Mouse (Mus musculus) intestine, embryonic 16.5 days (tissue): ENCODE measurements at regions not wholly inside any gene's neighbourhood (a gene's known extent, or its start where the extent isn't known, plus 50 kb on each side); places are given as distances from the start of the nearest gene placed in this dataset.

Experiments used
- ATAC-seq: fragments of 200-750 bp; cut with Nextera tagmentation; 2 replicates; pipeline ENCODE4 v1.8.0; 2017; ENCODE audit warnings: moderate TSS enrichment, moderate library complexity
- H3K27ac ChIP-seq: fragments of 300-500 bp; sonication (generic); 2 replicates; pipeline ENCODE4 v1.5.1; 2014; ENCODE audit warnings: mild to moderate bottlenecking, low read length
- H3K27me3 ChIP-seq: fragments of 300-500 bp; sonication (generic); replicated peaks from 2 replicates; pipeline ENCODE4 v1.6.1; 2014; ENCODE audit warnings: low read length, control low read depth, mixed read lengths; ENCODE audit not compliant: control insufficient read depth, insufficient read depth
- H3K36me3 ChIP-seq: fragments of 300-500 bp; sonication (generic); 2 replicates; pipeline ENCODE4 v1.6.1; 2014; ENCODE audit warnings: low read length, control low read depth; ENCODE audit not compliant: control insufficient read depth, insufficient read depth
- H3K4me1 ChIP-seq: fragments of 300-500 bp; sonication (generic); 2 replicates; pipeline ENCODE4 v1.6.1; 2014; ENCODE audit warnings: low read length, control low read depth, mixed read lengths; ENCODE audit not compliant: control insufficient read depth, insufficient read depth
- H3K4me2 ChIP-seq: fragments of 300-500 bp; sonication (generic); 2 replicates; pipeline ENCODE4 v1.6.1; 2014; ENCODE audit warnings: low read depth, low read length, control low read depth
- H3K4me3 ChIP-seq: fragments of 300-500 bp; sonication (generic); 2 replicates; pipeline ENCODE4 v1.5.1; 2014; ENCODE audit warnings: mild to moderate bottlenecking, low read length
- H3K9ac ChIP-seq: fragments of 300-500 bp; sonication (generic); 2 replicates; pipeline ENCODE4 v1.6.1; 2014; ENCODE audit warnings: low read depth, low read length
- H3K9me3 ChIP-seq: fragments of 300-500 bp; sonication (generic); 2 replicates; pipeline ENCODE4 v1.6.1; 2016; ENCODE audit warnings: low read length, control low read depth; ENCODE audit not compliant: control insufficient read depth
- WGBS: fragments of 180-500 bp; shearing (Covaris S2); extraction: QIAGEN DNeasy Blood & Tissue Kit; methylation state at CpG from one replicate; pipeline ENCODE4 v1.1.7; 2014; 5-methylcytosine and 5-hydroxymethylcytosine counted together

DNA sequence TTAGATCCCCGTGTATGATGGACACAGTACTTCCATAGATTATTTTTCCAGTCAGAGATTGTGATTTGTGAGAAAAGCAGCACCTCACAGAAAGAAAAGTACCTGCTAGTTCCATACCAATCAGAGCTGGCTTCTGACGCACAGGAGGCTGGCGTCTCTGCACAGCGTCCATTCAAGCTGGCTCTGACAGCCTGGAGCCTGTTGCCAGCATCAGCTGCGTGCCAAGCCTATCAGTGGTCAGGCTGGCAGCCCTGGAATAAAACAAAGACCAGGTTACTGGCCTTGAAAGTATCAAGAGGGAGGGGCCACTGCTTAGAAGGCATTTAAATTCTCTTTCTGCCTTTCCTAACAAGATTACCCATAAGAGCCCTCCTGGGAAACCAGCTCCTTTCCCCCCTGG lies 239.3 kb downstream of the Efnb2 start:
- Histone ChIP-seq H3K4me1 (peaks cover 2% of the 10 kb centered on the region; the same call in 1 of the 2 replicates), H3K4me3 (no peak overlapping the region), H3K9me3 (no peaks in the 10 kb centered on the region), H3K9ac (no peak overlapping the region), H3K27ac (no peak overlapping the region), H3K4me2 (no peak overlapping the region), H3K27me3 (no peaks in the 10 kb centered on the region), H3K36me3 (no peaks in the 10 kb centered on the region)
- 72% methylated on average over 5 of the region's 5 CpGs for WGBS
- no peak for ATAC-seq

DNA sequence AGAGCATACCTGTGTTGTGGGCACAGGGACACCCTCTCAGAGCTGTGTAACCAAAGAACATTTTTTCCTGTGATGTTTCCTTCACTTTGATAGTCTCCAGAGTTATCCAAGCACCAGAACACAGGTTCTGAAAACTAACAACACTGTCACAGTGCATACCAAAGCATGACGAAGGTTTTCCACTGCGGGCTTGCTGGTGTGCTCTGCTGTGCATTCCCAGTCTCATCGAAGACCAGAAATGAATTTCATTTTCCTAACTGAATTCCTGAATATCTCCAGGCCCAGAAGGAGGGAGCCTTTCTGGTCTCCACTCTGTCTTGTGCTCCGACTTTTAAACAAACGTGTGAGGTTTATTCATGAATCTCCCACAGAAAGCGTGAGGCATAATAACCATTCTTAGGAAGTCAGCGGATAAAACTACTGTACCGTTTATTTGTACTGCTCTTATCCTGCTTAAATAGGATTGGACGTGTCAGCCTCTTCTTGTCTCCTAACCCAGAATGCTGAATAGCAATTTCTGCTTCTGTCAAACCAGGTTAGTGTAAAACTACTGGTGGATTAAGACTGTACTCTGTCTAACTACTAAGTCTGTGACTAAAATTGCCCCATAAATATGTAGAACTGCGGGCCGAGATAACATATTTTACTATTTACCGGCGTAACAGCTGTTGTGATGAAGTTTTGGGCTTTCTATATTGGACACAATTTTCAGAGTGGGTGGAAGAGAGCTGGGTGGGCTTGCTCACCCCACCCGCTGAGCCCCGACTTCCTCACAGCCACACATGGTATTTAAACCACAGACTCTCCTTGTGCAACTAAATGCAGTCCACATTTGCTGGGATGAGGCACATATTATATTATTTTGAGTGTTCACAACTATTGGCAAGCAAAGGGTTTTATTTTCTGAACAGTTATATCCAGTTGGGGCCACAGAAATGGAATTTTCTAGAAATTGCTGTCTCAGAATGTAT lies 241.4 kb downstream of the Efnb2 start:
- H3K9me3 ChIP-seq, result no peaks in the 10 kb centered on the region
- WGBS, result 57% methylated on average over 15 of the region's 15 CpGs
- H3K36me3 ChIP-seq, result no peaks in the 10 kb centered on the region
- H3K4me3 ChIP-seq, result no peak overlapping the region
- no peaks in the 10 kb centered on the region for H3K27me3 ChIP-seq
- ATAC-seq, result peak; percentile 55; the same call in 1 of the 2 replicates
- H3K4me2 ChIP-seq, result no peak overlapping the region
- no peak overlapping the region for H3K9ac ChIP-seq
- H3K27ac ChIP-seq, result 0 out of 2 replicates have a peak overlapping the region, but pooled peaks have one; percentile 11
- peaks cover 2% of the 10 kb centered on the region; the same call in 1 of the 2 replicates for H3K4me1 ChIP-seq

DNA sequence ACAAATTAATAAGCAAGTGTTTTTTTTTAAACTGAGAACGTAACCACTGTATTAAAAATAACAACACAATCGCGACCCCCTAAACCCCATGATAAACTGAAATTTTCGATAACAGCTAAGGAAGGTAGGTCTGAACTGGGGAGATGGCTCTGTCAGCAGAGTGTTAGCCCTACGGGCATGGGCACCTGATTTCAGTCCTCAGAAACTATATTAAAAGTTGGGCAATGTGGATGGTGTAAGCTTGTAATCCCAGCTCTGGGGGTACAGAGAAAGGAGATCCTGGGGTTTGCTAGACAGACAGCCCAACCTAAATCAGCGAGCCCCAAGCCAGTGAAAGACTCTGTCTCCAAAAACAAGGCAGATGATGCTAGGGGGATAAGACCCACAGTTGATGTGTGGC lies 242.1 kb downstream of the Efnb2 start:
- no peaks in the 10 kb centered on the region for H3K36me3 ChIP-seq
- ATAC-seq, result peak; percentile 50; the same call in 1 of the 2 replicates
- H3K4me1 ChIP-seq, result peaks cover 2% of the 10 kb centered on the region; the same call in 1 of the 2 replicates
- H3K27ac ChIP-seq, result 0 out of 2 replicates have a peak overlapping the region, but pooled peaks have one; percentile 11
- no peak overlapping the region for H3K4me3 ChIP-seq
- no peaks in the 10 kb centered on the region for H3K27me3 ChIP-seq
- H3K9me3 ChIP-seq, result no peaks in the 10 kb centered on the region
- H3K4me2 ChIP-seq, result no peak overlapping the region; the same call in 1 of the 2 replicates
- no peak overlapping the region for H3K9ac ChIP-seq
- 70% methylated on average over 6 of the region's 6 CpGs for WGBS

DNA sequence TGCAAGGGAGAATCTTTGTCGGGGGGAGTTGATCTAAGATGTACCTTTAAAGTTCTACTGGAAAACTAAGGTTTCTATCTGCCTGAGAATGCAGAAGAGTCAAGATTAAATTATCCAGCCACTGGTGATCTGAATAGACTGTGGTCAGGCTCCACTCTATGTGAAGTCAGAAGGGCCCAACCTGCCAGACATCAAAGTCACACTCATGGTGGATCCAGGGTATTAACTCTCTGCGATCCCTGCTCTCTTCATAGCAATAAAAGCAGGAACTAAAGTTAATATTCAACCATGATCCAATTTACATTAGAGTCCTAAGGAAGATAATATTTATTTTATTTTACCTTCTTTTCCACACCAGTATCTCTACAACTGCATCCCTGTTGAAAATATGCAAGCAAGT lies 242.5 kb downstream of the Efnb2 start:
- Histone ChIP-seq H3K9ac (no peak overlapping the region), H3K4me1 (peaks cover 2% of the 10 kb centered on the region; the same call in 1 of the 2 replicates), H3K4me3 (no peak overlapping the region), H3K27me3 (no peaks in the 10 kb centered on the region), H3K9me3 (no peaks in the 10 kb centered on the region), H3K27ac (no peak overlapping the region), H3K36me3 (no peaks in the 10 kb centered on the region), H3K4me2 (no peak overlapping the region)
- peak; percentile 65; the same call in 1 of the 2 replicates for ATAC-seq
- WGBS, result 67% methylated on average over 2 of the region's 2 CpGs

DNA sequence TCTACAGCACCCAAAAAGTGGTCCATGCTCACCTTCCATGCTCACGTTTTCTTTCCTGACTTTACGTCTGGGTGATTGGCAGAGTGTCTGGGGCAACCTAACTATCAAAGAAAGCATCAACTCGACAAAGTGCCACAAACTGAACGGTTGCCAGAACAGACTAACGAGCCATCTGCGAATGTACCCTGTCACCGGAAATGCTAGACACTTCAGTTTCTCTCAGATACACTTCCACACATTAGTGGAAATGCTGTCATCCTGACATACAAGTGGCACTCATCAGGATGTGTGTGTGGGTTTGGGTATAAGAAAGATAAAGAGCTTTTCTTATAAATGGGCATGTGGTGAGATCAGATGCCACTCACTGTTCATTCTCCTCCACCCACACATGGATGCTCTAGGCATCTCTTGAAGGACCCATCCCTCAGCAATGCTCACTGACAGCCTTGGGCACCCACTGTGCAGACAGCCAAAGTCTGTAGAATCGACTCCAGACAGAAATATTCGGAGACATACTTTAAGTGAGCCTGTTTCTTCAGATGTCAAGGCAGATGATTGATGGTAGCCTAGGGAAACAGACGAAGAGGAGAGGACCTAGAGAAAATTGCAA lies 244.8 kb downstream of the Efnb2 start:
- no peak overlapping the region for H3K4me3 ChIP-seq
- H3K27me3 ChIP-seq, result no peaks in the 10 kb centered on the region
- H3K9me3 ChIP-seq, result no peaks in the 10 kb centered on the region
- peaks cover 2% of the 10 kb centered on the region; the same call in 1 of the 2 replicates for H3K4me1 ChIP-seq
- no peaks in the 10 kb centered on the region for H3K36me3 ChIP-seq
- no peak overlapping the region for H3K9ac ChIP-seq
- ATAC-seq, result no peak
- H3K27ac ChIP-seq, result no peak overlapping the region
- no peak overlapping the region for H3K4me2 ChIP-seq
- WGBS, result 73% methylated on average over 10 of the region's 10 CpGs

DNA sequence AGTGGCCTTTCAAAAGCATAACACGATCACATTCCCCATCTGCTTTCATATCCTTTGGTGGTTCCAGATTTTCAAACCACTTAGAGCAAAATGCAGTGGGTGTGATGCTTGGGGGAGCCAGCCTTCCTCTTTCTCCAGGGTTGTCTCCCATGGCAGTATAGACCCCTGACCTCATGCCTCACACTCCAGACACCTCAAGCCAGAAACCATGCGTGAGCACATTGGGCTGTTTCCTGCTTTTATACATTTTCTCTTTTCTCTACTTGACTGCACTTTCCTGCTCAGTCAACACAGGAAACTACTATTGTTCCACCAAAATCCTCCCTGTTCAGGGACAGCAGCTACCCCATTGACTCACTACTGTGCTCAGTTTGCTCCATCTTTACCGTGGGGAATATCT lies 253.7 kb downstream of the Efnb2 start:
- WGBS, result 79% methylated on average over 3 of the region's 3 CpGs
- Histone ChIP-seq H3K9ac (no peak overlapping the region), H3K4me2 (no peak overlapping the region), H3K4me1 (no peaks in the 10 kb centered on the region), H3K27me3 (no peaks in the 10 kb centered on the region), H3K9me3 (no peaks in the 10 kb centered on the region), H3K27ac (no peak overlapping the region), H3K4me3 (no peak overlapping the region), H3K36me3 (no peaks in the 10 kb centered on the region)
- no peak for ATAC-seq

DNA sequence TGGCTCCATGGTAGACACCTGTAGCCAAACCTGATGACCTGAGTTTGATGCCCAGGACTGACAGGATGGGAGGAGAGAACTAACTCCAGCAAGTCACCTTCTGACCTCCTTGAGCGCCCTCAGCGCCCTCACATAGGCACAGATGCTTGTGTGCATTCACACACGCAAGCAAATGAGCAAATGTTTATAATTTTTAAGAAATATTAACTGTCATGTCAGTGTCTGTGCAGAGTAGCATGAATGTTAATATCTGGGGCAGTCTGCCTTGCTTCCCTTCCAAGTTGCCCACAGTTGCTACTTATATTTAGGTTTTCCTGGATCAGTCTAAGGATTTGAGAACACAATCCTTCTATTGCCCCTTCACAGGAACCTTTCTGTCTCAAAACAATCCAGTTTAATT lies 257.6 kb downstream of the Efnb2 start:
- Histone ChIP-seq H3K9ac (no peak overlapping the region), H3K27ac (no peak overlapping the region), H3K4me1 (no peaks in the 10 kb centered on the region), H3K36me3 (no peaks in the 10 kb centered on the region), H3K9me3 (no peaks in the 10 kb centered on the region), H3K27me3 (no peaks in the 10 kb centered on the region), H3K4me2 (no peak overlapping the region), H3K4me3 (no peak overlapping the region)
- no peak for ATAC-seq
- 65% methylated on average over 3 of the region's 3 CpGs for WGBS

DNA sequence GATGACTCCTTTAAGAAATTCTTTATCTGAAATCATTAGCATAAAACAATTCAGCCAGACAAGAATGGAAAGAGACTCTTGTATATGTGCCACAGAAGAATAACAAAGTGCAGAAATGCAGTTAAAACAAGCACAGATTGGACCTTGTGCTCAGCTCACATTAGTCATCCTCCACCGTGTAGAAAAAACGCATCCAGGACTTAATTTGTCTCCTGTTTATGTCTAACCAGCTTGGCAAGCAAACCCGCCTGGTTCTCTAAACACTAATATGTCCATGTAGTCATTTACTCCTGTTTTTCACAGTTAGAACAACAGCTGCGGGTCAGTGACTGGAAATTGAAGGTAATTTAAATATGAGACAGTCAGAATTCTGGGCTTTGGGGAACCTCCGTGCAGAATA lies 268.7 kb downstream of the Efnb2 start:
- Histone ChIP-seq H3K4me3 (no peak overlapping the region), H3K27ac (no peak overlapping the region), H3K27me3 (no peaks in the 10 kb centered on the region), H3K36me3 (no peaks in the 10 kb centered on the region), H3K9me3 (no peaks in the 10 kb centered on the region), H3K4me1 (peaks cover 4% of the 10 kb centered on the region; the same call in 1 of the 2 replicates), H3K9ac (no peak overlapping the region), H3K4me2 (no peak overlapping the region)
- no peak for ATAC-seq
- 35% methylated on average over 5 of the region's 5 CpGs for WGBS

DNA sequence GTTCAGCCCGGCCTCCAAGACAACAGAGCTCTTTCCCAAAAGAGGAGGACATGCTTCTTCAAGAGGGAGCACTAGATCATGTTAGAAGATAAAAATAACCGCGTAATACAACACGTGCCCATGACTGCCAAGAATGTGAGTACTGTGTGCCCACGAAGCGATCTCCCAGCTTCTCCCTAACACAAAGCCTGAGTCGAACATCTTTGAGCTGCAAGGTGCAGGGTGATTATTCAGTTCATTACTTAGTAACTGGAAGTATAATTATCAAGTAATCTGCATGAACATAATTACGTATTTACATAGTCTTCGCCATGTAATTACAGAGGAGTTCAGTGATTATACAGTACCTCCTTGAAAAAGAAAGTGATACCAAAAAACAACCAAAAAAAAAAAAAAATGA lies 269.7 kb downstream of the Efnb2 start:
- Histone ChIP-seq H3K9ac (no peak overlapping the region), H3K4me1 (peaks cover 4% of the 10 kb centered on the region; the same call in 1 of the 2 replicates), H3K4me2 (no peak overlapping the region), H3K9me3 (no peaks in the 10 kb centered on the region), H3K36me3 (no peaks in the 10 kb centered on the region), H3K27ac (no peak overlapping the region), H3K4me3 (no peak overlapping the region), H3K27me3 (no peaks in the 10 kb centered on the region)
- 83% methylated on average over 9 of the region's 9 CpGs for WGBS
- no peak for ATAC-seq
